ENCODE assay signal across 8 mouse cellular contexts in the genomic region with DNA sequence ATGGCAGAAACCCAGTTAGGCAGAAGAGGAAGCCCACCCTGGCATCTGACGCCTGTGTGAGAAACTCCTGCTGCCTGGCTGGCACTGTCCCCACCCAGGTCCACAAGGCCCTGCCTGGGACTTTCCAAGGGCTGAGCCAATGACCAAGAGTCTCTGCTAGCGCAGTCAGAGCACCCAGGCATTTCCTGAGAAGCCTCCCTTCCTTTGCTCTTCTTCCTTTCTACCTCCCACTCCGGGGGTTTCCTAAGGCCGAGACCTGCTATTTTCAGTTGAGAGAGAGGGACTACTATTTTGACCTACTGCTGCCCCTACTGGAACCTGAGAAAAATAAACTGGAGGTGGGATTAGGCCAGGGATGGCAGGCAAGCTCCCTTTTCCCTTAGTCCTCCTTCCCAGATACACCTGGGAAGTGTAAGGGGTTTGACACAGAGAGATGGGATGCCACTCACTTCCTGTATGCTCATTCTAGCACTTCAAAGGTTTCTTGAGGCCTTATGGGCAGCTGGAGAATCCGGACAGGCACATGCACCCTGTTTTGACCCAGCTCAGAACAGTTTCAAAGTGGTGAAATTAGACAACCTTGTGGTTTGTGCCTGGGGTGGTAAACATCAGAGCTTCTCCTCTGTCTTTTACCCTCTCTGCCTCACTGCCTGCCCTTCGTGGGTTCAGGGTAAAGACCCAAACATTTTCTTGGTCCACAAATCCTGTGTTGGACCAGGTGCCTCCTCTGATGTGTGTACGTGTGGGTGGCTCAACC. TPM values are rescaled to one million over a fixed set of nuclear protein-coding genes. Genes with fewer than 3 reads are reported as not detected.
DNase-seq lines count a peak whose midpoint lies in the region; ATAC-seq and TF ChIP-seq lines count a peak whose summit lies in the region.

No protein-coding gene starts in this region.

- no peaks in the 10 kb centered on the region for H3K27me3 ChIP-seq in midbrain, embryonic 14.5 days (ENCODE audit: control insufficient read depth, insufficient read depth, low read length)
- H3K27me3 ChIP-seq in midbrain, embryonic 16.5 days (ENCODE audit: control insufficient read depth, insufficient read depth, low read depth, low read length) = no peaks in the 10 kb centered on the region
- no peaks in the 10 kb centered on the region for H3K27me3 ChIP-seq in kidney, postnatal 0 days (ENCODE audit: insufficient read depth, low read length)

- no peaks in the 10 kb centered on the region for H3K9me3 ChIP-seq in midbrain, embryonic 14.5 days (ENCODE audit: control insufficient read depth, low read length)
- no peaks in the 10 kb centered on the region for H3K9me3 ChIP-seq in midbrain, embryonic 16.5 days (replicated peaks; ENCODE audit: control insufficient read depth, low read length, poor library complexity, severe bottlenecking)
- H3K9me3 ChIP-seq in kidney, postnatal 0 days (replicated peaks; ENCODE audit: low read length) = no peaks in the 10 kb centered on the region

- no peaks in the 10 kb centered on the region for H3K36me3 ChIP-seq in midbrain, embryonic 14.5 days (ENCODE audit: control insufficient read depth, insufficient read depth, low read length)
- H3K36me3 ChIP-seq in midbrain, embryonic 16.5 days (ENCODE audit: control insufficient read depth, insufficient read depth, low read length) = no peaks in the 10 kb centered on the region
- H3K36me3 ChIP-seq in kidney, postnatal 0 days (ENCODE audit: insufficient read depth, low read length) = no peaks in the 10 kb centered on the region

- peak; percentile 60 for TF ChIP-seq CTCF in kidney, postnatal 0 days (IDR thresholded peaks at IDR 0.05; ENCODE audit: low read depth)

- no peak overlapping the region for H3K9ac ChIP-seq in midbrain, embryonic 14.5 days (replicated peaks; ENCODE audit: low read length)
- H3K9ac ChIP-seq in midbrain, embryonic 16.5 days (ENCODE audit: low read depth, low read length) = no peak overlapping the region
- H3K9ac ChIP-seq in kidney, postnatal 0 days (ENCODE audit: low read depth, low read length) = no peak overlapping the region

- 40% methylated on average over 7 of the region's 7 CpGs for WGBS in midbrain, embryonic 14.5 days
- WGBS in midbrain, embryonic 16.5 days = 36% methylated on average over 7 of the region's 7 CpGs
- WGBS in kidney, postnatal 0 days = 24% methylated on average over 7 of the region's 7 CpGs

- no peak overlapping the region for H3K4me2 ChIP-seq in midbrain, embryonic 14.5 days (ENCODE audit: low read length)
- no peak overlapping the region for H3K4me2 ChIP-seq in midbrain, embryonic 16.5 days (ENCODE audit: low read length)
- H3K4me2 ChIP-seq in kidney, postnatal 0 days (ENCODE audit: low read length) = peak overlapping the region; percentile 13; the same call in 1 of the 2 replicates

- H3K4me3 ChIP-seq in midbrain, embryonic 14.5 days (replicated peaks; ENCODE audit: low read depth, low read length) = no peak overlapping the region
- H3K4me3 ChIP-seq in midbrain, embryonic 16.5 days (ENCODE audit: low read depth, low read length) = no peak overlapping the region
- no peak overlapping the region for H3K4me3 ChIP-seq in kidney, postnatal 0 days (replicated peaks; ENCODE audit: low read depth, low read length)

- ATAC-seq in midbrain, embryonic 14.5 days (ENCODE audit: low FRiP score, low TSS enrichment) = no peak
- no peak for ATAC-seq in midbrain, embryonic 16.5 days
- ATAC-seq in kidney, postnatal 0 days (replicated peaks; ENCODE audit: low FRiP score, low read depth) = no peak
- peak; percentile 71 for ATAC-seq in megakaryocyte, adult 5-6 weeks (ENCODE audit: poor library complexity, severe bottlenecking)

- DNase-seq in midbrain, embryonic 14.5 days = peak; percentile 31
- DNase-seq in brain, adult 2 months (ENCODE audit: low read depth, low spot score) = peak; percentile 65
- DNase-seq in heart, adult 9 months (ENCODE audit: low spot score in 2 of 2) = peak; percentile 77 to 85
- peak; percentile 88 for DNase-seq in kidney, postnatal 0 days (ENCODE audit: low spot score)
- DNase-seq in layer of hippocampus, adult 9-11 months = no peak
- DNase-seq in frontal cortex, postnatal 25 days (ENCODE audit: low spot score in 2 of 2) = no peak

- H3K27ac ChIP-seq in midbrain, embryonic 14.5 days (replicated peaks; ENCODE audit: low read depth, low read length) = no peak overlapping the region
- no peak overlapping the region for H3K27ac ChIP-seq in midbrain, embryonic 16.5 days (ENCODE audit: low read length)
- H3K27ac ChIP-seq in kidney, postnatal 0 days = peak overlapping the region; percentile 51

- H3K4me1 ChIP-seq in midbrain, embryonic 14.5 days (ENCODE audit: control insufficient read depth, insufficient read depth, low read length) = no peaks in the 10 kb centered on the region
- no peaks in the 10 kb centered on the region for H3K4me1 ChIP-seq in midbrain, embryonic 16.5 days (ENCODE audit: control insufficient read depth, insufficient read depth, low read length)
- H3K4me1 ChIP-seq in kidney, postnatal 0 days (replicated peaks; ENCODE audit: insufficient read depth, low read length) = peaks cover 30% of the 10 kb centered on the region

RNA-seq across cellular contexts. Expression of a gene that starts 9.3 kb away (rescaled TPM):
- polyA plus RNA-seq in midbrain, embryonic 14.5 days (2014; fragmentation: Nextera tagmentation; extraction: Ambion mirVana) = 0.12 TPM in 1 of 2 replicates, not detected in the other
- not detected in 2 replicates for polyA plus RNA-seq in midbrain, embryonic 16.5 days (2015; fragmentation: Nextera tagmentation; extraction: Ambion mirVana)
- polyA plus RNA-seq in kidney, postnatal 0 days (2015; fragmentation: Nextera tagmentation; extraction: Ambion mirVana) = 0.12 and 0.17 TPM in 2 replicates
- not detected in 2 replicates for total RNA-seq in megakaryocyte, adult 5-6 weeks (2015)
- total RNA-seq in megakaryocyte, adult 5-6 weeks (2017) = not detected in 2 replicates

RNA-seq across cellular contexts. Expression of a gene that starts 13.2 kb away (rescaled TPM):
- 102 and 112 TPM in 2 replicates for polyA plus RNA-seq in midbrain, embryonic 14.5 days (2014; fragmentation: Nextera tagmentation; extraction: Ambion mirVana)
- polyA plus RNA-seq in midbrain, embryonic 16.5 days (2015; fragmentation: Nextera tagmentation; extraction: Ambion mirVana) = 105 and 109 TPM in 2 replicates
- 140 and 144 TPM in 2 replicates for polyA plus RNA-seq in kidney, postnatal 0 days (2015; fragmentation: Nextera tagmentation; extraction: Ambion mirVana)
- 37.8 and 55.2 TPM in 2 replicates for total RNA-seq in megakaryocyte, adult 5-6 weeks (2015)
- 61.6 and 102 TPM in 2 replicates for total RNA-seq in megakaryocyte, adult 5-6 weeks (2017)

RNA-seq across cellular contexts. Expression of a gene that starts 24.5 kb away (rescaled TPM):
- 18.8 and 22.2 TPM in 2 replicates for polyA plus RNA-seq in midbrain, embryonic 14.5 days (2014; fragmentation: Nextera tagmentation; extraction: Ambion mirVana)
- 21.6 and 26.2 TPM in 2 replicates for polyA plus RNA-seq in midbrain, embryonic 16.5 days (2015; fragmentation: Nextera tagmentation; extraction: Ambion mirVana)
- 15.6 and 17.8 TPM in 2 replicates for polyA plus RNA-seq in kidney, postnatal 0 days (2015; fragmentation: Nextera tagmentation; extraction: Ambion mirVana)
- total RNA-seq in megakaryocyte, adult 5-6 weeks (2015) = 1.4 and 2.5 TPM in 2 replicates
- 2.3 and 3.9 TPM in 2 replicates for total RNA-seq in megakaryocyte, adult 5-6 weeks (2017)

RNA-seq across cellular contexts. Expression of a gene that starts 36.5 kb away (rescaled TPM):
- polyA plus RNA-seq in midbrain, embryonic 14.5 days (2014; fragmentation: Nextera tagmentation; extraction: Ambion mirVana) = 189 and 233 TPM in 2 replicates
- polyA plus RNA-seq in midbrain, embryonic 16.5 days (2015; fragmentation: Nextera tagmentation; extraction: Ambion mirVana) = 291 and 302 TPM in 2 replicates
- polyA plus RNA-seq in kidney, postnatal 0 days (2015; fragmentation: Nextera tagmentation; extraction: Ambion mirVana) = 70.5 and 79.5 TPM in 2 replicates
- 32.2 and 35.1 TPM in 2 replicates for total RNA-seq in megakaryocyte, adult 5-6 weeks (2015)
- 39.7 and 44.9 TPM in 2 replicates for total RNA-seq in megakaryocyte, adult 5-6 weeks (2017)

Comparison
In these comparisons a context has a peak if more than half of its experiments do, and no peak if none do; other contexts are left out.
1. DNase-seq: peak in midbrain, embryonic 14.5 days (single experiment), brain, adult 2 months (single experiment), heart, adult 9 months (2 of 2) and kidney, postnatal 0 days (single experiment); none in layer of hippocampus, adult 9-11 months (single experiment) and frontal cortex, postnatal 25 days (0 of 2).